Mouse (Mus musculus) right cerebral cortex, adult 18-20 months (tissue): ENCODE measurements around the gene Gm5737.

ENCODE experiments used
- DNase-seq: peaks from one replicate; pipeline ENCODE4 v3.0.0; 2022; ENCODE audit warnings: mixed read lengths

Gene Gm5737

GRCm38 (mm10) chr7:120843037-120843621, 31.0 kb downstream of the Gm5737 start:
- DNase-seq = peak; percentile 90

- no peak for DNase-seq
These were observed 31.8 kb downstream of the Gm5737 start for GRCm38 (mm10) chr7:120843852-120844435.

DNA sequence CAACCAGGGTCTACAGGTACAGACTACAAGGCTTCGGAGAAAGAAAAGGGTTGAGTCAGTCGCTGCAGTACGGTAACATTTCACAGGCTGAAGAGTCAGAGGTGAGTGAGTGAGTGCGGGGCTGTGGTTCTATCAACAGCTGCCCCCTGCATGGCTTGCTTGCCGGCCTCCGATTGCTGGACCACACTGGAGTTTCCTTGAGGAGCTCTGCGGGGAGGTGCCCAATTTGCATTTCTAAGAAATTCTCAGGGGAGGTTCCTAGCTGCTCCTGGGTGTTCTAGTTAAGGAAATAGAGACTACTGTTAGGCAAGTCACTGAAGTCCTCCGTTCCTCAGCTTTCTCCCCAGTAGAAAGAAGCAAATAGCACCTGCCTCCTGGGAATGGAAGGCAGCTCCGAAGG, 32.5 kb downstream of the Gm5737 start:
- no peak for DNase-seq

GRCm38 (mm10) chr7:120848831-120849512, 36.8 kb downstream of the Gm5737 start:
- no peak for DNase-seq

GRCm38 (mm10) chr7:120850165-120850564, 38.0 kb downstream of the Gm5737 start:
- no peak for DNase-seq

DNA sequence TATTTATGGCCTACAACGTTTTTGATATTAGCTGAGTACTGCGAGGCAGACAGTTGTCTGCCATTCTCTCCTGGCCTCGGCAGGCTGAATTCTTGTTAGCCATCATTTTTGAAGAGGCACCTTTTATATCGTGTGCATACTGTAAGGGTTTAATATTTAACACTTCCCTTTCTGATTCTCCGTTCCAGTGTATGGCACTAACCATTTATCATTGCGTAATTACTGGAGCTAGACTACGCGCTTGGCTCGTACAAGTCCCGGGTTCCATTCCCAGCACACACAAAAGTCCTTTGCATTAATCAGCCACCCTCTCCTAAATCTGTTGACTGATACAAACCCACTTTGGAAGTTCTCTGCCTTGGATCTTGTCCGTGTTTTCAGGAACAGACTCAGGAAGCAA, 47.7 kb downstream of the Gm5737 start:
- DNase-seq = no peak

DNA sequence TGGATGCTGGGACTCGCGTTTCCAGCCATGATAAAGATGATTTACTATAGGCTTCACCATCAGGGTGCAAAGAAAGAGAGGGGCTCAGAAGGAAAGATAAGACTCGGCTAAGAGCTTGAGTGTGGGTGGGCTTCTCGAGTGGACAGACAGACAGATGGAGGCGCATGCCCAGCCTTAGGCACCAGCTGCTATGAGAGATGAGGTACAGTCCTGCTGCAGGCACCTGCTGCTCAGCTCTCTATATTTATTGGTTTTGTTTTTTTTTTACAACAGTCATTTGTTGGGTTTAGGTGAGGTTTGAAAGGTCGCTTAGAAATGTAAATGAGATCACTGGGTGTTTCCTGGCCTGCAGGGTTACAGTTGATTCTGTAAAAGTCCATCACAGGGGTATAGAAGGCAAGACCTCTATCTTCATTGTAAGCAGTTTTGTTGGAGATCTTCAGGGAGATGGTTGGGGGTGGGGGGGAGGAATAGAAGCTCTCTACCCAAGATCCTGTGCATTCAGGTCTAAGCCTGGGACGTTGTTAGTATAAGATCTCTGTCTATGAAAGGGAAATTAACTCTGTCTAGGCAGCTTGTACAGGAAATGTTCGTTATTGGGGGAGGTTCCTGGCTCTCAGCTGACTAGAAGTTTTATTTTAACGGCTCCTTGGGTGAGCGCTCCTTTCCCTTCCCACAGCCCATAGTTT, 48.8 kb downstream of the Gm5737 start:
- no peak for DNase-seq

DNA sequence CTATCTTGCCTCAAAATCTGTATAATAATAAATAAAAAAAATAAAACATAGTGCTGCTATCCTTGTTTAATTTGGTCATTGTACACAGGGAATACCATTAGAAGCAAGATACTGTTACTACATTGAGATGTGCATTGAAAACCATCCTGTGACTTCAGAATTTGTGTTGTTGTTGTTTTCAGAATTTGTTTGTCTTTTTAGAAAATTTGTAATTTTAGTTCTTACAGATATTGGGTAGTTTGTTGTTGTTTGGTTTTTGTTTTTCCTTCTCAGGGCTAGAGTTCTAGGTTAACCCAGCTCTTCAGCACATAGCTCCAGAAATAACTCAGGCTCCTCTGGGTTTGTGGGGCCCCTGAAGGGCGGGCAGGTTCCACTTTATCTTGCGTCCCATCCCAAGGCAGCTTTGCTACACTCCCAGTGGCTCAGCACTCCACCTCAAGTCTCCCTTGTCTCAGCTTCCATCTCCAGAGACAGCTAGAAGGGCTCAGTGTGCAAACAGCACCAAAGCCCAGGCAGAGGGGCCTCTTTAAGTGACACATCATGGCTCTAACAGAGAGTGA, 49.4 kb downstream of the Gm5737 start:
- DNase-seq = no peak

- DNase-seq = no peak
These were observed 50.0 kb downstream of the Gm5737 start for GRCm38 (mm10) chr7:120862196-120862595.

GRCm38 (mm10) chr7:120862626-120863025, 50.5 kb downstream of the Gm5737 start:
- DNase-seq = no peak

- DNase-seq = no peak
These were observed 51.3 kb downstream of the Gm5737 start for GRCm38 (mm10) chr7:120863476-120863875.

DNA sequence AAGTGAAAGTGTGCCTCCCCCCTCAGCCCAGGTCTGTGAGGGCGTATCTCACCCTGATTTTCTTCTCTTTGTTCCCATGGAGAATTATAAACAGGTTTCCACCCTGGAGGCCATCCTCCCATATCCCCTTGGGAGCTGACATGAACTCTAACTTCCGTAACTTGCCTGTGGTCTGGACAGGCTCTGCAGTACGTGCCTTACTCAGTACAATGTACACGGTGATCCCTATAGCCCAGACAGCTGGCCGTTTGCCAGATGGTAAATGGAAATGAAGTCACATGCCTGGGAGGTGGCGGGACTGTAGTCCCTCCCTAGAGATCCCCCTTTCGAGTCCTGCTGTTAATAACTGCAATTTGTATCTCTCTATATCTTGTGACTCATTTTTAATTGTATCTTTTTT, 52.9 kb downstream of the Gm5737 start:
- DNase-seq = no peak

DNA sequence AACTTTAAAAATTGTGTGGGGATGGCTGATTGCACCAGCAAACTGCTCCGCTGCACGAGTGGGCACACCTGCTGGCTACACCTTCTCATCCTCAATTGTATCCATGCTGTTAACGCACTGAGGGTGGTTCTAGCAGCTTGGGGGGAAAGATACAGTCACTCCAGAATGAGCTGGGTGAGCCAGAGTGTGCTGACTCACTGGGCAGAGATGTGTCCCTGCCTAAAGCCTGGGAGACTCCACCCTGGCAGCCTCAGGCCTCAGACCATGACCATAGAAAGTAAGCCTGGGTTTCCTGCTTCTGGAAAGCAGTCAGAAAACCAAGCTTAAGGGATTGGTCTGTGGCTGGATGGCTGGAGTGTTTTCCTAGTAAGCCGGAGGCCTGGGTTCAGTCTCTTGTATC, 53.7 kb downstream of the Gm5737 start:
- DNase-seq = no peak

DNA sequence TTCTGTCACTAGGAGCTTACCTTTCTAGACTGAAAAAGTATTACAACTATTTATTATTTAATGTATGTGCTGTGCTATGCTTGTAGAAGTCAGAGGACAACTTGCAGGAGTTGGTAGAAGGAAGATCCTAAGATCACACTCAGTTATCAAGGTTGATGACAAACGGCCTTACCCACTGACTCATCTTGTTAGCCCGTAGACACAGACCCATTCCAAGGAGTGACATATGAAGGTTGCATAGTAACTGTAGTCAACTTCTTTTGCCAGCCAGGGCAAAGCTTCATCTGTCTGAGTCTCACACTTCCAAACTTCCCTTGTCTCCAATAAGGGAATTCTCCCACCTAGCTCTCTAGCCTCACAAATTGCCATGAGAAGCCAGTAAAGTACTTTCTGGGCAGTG, 54.5 kb downstream of the Gm5737 start:
- no peak for DNase-seq

DNA sequence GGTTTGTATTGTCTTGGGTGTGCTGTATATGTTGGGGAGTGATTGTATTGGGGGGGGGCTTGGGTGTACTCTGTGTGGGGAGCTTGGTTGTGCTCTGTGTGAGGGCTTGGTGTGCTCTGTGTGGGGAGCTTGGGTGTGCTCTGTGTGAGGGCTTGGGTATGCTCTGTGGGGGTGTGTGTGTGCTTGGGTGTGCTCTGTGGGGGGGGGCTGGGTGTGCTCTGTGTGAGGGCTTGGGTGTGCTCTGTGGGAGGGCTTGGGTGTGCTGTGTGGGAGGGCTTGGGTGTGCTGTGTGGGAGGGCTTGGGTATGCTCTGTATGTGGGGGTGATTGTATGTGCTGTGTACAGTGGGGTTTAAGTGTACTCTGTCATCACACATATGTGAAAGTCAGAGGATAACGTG, 55.6 kb downstream of the Gm5737 start:
- DNase-seq = no peak

- peak; percentile 46 for DNase-seq
These were observed 57.7 kb downstream of the Gm5737 start for GRCm38 (mm10) chr7:120869883-120870282.

- DNase-seq = no peak
These were observed 58.4 kb downstream of the Gm5737 start for GRCm38 (mm10) chr7:120870431-120871008.

GRCm38 (mm10) chr7:120873083-120873482, 60.9 kb downstream of the Gm5737 start:
- no peak for DNase-seq

- DNase-seq = no peak
These were observed 61.9 kb downstream of the Gm5737 start for GRCm38 (mm10) chr7:120874021-120874420.

- DNase-seq = no peak
These were observed 62.8 kb downstream of the Gm5737 start for GRCm38 (mm10) chr7:120874764-120875539.

- no peak for DNase-seq
These were observed 63.6 kb downstream of the Gm5737 start for GRCm38 (mm10) chr7:120875540-120876388.
